Mouse (Mus musculus): ENCODE data around the gene Gm11444.

DNA sequence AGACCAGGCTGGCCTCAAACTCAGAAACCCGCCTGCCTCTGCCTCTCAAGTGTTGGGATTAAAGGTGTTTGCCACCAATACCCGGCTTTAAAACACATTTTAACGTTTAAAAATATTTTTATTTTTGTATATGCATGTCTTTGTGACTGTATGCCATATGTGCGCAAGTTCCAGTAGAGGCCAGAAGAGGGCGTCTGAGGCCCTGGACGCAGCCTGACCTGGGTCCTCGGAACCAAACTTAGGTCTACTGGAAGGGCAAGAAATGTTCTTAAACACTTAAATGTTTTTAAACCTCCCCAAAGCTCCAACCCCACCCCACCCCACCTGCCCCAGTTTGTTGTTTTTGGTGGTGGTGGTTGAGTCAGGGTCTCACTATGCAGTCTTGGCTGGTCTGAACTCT, 14.2 kb upstream of the Gm11444 start:
- TF ChIP-seq CTCF (IDR thresholded peaks at IDR 0.05; ENCODE audit: borderline replicate concordance, insufficient read depth, low read length) (peak; percentile 49; the same call in 1 of the 2 replicates), POLR2A (IDR thresholded peaks at IDR 0.05; ENCODE audit: low read depth, low read length) (no peak)
